Mouse (Mus musculus) megakaryocyte-erythroid progenitor cell, adult 5 weeks (primary cell): ENCODE results near the gene Slc38a8. TPM values are rescaled to one million over a fixed set of nuclear protein-coding genes. Genes with fewer than 3 reads are reported as not detected.

Experiments used
- polyA plus RNA-seq: library from polyadenylated mRNA; stranded (reverse); fragments of >175 nt; gene quantifications from 2 replicates; pipeline ENCODE4 v1.2.3, GENCODE M21; 2012

Gene Slc38a8
- polyA plus RNA-seq = not detected in 2 replicates

DNA sequence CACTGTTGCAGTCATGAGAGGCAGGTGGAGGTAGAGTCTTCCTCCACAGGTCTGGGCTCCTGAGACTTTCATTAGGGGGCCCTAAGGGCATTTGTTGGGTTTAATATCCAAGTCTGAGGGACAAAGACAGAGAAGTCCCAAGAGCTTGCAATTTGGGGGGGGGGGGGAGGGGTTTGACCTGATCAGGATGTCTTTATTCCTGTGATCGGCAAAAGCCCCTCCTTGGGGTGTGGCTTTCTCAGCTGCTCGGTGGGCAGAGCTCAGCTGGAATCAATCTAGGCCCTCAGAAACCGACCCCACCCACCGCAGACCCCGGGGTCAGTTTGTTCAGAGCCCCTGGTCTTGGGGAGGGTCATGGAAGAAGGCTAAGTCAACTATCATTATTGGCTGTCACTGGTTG is at the start of gene Slc38a8:
TSS of gene Slc38a8 (minus strand) at position 101 of the 400 bp plus-strand sequence.

DNA sequence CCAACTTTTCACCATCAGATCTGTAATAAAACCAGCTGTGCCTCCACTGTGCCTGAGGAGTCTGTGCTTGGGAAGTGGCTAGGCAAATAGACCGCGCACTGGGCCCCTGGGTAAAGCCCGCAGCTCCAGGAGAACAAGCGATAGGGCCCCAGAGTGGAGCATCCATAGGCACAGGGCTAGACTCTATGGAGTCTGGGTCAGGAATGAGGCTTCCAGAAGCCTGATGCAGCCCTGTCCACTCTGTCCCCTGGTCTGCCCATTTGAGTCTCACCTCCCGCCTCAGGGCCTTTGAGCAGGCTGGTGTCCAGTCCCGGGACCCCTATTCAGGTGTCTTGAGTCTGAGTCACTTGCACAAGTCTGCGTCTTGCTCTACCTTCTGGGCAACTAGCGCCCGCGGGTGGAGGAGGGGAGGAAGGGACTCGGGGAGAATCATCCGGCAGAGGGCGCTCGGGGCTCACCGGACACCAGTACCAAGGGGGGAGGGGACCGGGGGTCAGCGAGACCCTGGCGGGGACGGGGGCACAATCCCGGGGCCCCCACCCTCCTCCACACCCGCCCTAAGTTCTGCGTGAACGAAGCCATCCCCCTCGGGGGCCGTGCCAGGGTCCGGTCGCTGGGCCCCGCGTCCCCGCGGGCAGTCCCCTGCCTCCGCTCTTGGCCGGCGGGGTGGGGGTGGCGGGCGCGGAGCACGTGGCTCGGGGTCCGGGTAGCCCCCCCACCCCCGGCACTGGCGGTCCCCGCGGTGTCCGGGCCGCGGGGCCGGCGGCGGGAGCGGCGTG is 55.1 kb downstream of the Slc38a8 start, which contains the start of gene Necab2:
TSS of gene Necab2 (plus strand) at position 509 of the 779 bp plus-strand sequence.

DNA sequence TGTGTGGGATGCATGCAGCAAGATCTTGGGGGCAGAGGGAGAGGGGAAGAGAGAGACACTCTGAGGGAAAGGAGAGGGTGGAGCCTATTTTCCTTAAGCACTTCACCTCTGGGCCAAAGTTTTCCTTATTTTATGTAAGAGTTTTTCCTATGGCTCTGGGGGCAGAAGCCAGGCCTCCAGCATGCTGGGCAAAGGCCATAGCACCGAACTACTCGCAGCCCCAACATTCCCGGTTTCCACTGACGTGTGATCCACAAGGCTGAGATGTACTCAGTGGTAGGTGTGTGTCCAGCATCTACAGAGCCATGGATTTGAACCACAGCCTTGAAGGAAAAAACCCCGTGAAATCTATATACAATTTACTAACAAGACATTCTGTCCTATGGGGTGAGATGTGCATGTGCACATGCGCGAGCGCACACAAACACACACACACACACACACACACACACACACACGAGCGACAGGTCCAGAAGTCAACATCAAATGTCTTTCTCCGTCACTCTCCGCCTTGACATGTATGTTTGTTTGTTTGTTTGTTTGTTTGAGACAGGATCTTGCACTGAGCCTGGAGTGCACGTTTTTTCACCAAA is 67.8 kb downstream of the Slc38a8 start, which contains the start of gene Osgin1:
TSS of gene Osgin1 (plus strand) at position 543 of the 593 bp plus-strand sequence.

Other genes starting within 250 kb of the Slc38a8 start
- 87.4 and 105 TPM in 2 replicates for gene Hsbp1, start 157.2 kb downstream of the Slc38a8 start, polyA plus RNA-seq
- gene Mlycd, start 106.8 kb downstream of the Slc38a8 start, polyA plus RNA-seq = 13.3 and 15.3 TPM in 2 replicates
- gene Osgin1, start 67.6 kb downstream of the Slc38a8 start, polyA plus RNA-seq = 11.1 and 17.1 TPM in 2 replicates
- gene Necab2, start 55.0 kb downstream of the Slc38a8 start, polyA plus RNA-seq = 0.11 TPM in 1 of 2 replicates, not detected in the other
- gene Mbtps1, start 57.0 kb upstream of the Slc38a8 start, polyA plus RNA-seq = 123 and 145 TPM in 2 replicates
- 27.5 and 27.9 TPM in 2 replicates for gene Hsdl1, start 73.5 kb upstream of the Slc38a8 start, polyA plus RNA-seq
- gene Dnaaf1, start 73.5 kb upstream of the Slc38a8 start, polyA plus RNA-seq = 0.07 and 0.16 TPM in 2 replicates
- gene Taf1c, start 103.5 kb upstream of the Slc38a8 start, polyA plus RNA-seq = 44.0 and 45.1 TPM in 2 replicates
- not detected in 2 replicates for gene Adad2, start 111.0 kb upstream of the Slc38a8 start, polyA plus RNA-seq
- not detected in 2 replicates for gene Kcng4, start 134.0 kb upstream of the Slc38a8 start, polyA plus RNA-seq
- gene Wfdc1, start 164.7 kb upstream of the Slc38a8 start, polyA plus RNA-seq = not detected in 2 replicates
- gene Atp2c2, start 198.3 kb upstream of the Slc38a8 start, polyA plus RNA-seq = 0.12 and 0.19 TPM in 2 replicates